Mouse (Mus musculus) neural tube, postnatal 0 days (tissue): Measurements from ENCODE around the gene P2ry4. TPM values are rescaled to one million over a fixed set of nuclear protein-coding genes. Genes with fewer than 3 reads are reported as not detected.

Experiments used
- polyA plus RNA-seq: library from polyadenylated mRNA; unstranded; fragments of >200 nt; fragmentation: Nextera tagmentation; extraction: Ambion mirVana; gene quantifications from 2 replicates; pipeline ENCODE4 v1.2.1, GENCODE M21; 2015

The P2ry4 gene
- not detected in 2 replicates for polyA plus RNA-seq

GRCm38 (mm10) chrX:100594791-100595190 lies at the start of gene P2ry4:
Gene P2ry4, minus strand, starts transcription at chrX:100594869.

DNA sequence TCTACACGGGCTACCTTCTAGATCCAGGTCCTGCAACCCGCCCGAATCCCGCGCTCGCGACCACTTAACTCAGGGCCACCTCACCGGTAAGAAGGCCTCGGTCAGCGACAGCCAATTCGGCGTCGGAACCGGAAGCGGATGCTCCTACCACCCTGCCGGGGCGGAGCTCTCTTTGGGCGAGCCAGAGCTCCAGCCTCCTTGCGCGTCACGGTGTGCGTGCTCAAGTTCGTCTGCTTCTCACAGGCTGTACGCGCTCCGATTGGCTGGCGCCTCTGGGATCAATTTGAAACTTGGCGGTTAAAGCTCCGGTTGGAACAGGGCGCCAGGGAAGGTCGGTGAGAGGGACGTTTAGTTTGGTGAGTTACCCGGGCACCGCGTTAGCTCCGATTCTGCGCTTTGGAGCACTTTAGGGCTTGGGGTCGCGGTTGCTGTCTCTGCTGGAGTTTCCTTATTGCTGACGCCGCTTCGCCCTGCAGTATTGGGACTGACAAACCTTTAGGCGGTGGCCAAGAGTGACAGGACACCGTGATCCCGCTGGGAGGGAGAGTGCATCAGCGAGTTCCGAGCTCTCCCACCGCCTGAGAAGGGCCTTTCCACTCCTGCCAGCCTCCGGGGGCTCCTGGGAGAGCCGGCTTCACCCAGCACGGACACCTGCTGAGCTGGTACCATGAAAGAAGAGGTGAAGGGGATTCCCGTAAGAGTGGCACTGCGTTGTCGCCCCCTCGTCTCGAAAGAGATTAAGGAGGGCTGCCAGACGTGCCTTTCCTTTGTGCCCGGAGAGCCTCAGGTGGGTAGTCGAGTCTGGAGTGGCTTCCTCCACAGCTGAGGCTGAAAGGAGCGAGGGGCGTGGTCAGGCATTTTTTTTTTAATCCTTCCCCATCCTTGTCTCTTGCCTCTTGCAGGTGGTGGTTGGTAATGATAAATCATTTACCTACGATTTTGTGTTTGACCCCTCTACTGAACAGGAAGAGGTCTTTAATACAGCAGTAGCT lies 31.4 kb upstream of the P2ry4 start, which contains the start of gene Pdzd11:
Pdzd11 (minus strand) TSS at position 767 of the 992 bp plus-strand sequence.

DNA sequence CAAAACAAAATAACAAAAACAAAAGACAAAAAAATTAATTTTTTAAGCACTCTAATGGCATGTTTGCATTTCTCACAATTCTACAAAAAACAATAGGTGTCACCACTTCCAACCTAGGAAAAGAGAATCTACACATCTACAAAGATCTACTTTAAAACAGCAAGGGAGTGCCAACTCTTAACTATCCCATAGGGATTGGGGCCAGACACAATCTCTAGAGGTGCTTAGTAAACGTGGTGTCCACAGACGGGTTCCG lies 30.8 kb upstream of the P2ry4 start, which contains the start of gene Kif4:
Kif4 (plus strand) TSS at position 192 of the 256 bp plus-strand sequence.

DNA sequence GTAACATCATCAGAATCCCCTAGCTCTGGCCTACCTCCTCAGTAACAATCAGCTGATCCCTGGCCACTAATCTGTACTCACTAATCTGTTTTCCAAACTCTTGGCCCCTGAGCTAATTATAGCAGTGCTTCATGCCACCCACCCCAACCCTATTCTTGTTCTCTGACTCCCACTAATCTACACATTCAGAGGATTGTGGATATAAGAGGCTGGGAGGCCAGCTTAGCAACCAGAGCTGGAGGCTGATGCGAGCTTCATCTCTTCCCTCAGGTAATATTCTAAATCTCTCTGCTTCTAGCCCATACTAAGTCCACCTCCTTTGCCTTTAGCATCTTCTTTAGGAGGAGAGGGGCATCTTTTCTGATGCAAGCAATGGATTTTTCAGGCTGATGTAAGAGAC lies 10.6 kb upstream of the P2ry4 start, which contains the start of gene Arr3:
Arr3 (plus strand) TSS at position 184 of the 400 bp plus-strand sequence.

GRCm38 (mm10) chrX:100571951-100572350 lies 22.7 kb downstream of the P2ry4 start, which contains the start of gene Awat1:
Gene Awat1, plus strand, starts transcription at chrX:100572251.

Other genes with a start within 250 kb of the P2ry4 start
- not detected in 2 replicates for gene Otud6a, start 165.9 kb downstream of the P2ry4 start, polyA plus RNA-seq
- not detected in 2 replicates for gene Awat2, start 152.2 kb downstream of the P2ry4 start, polyA plus RNA-seq
- gene Igbp1, start 100.6 kb downstream of the P2ry4 start, polyA plus RNA-seq, result 30.3 and 31.7 TPM in 2 replicates
- gene Dgat2l6, start 70.0 kb downstream of the P2ry4 start, polyA plus RNA-seq, result not detected in 2 replicates
- not detected in 2 replicates for gene Awat1, start 22.6 kb downstream of the P2ry4 start, polyA plus RNA-seq
- gene Arr3, start 10.6 kb upstream of the P2ry4 start, polyA plus RNA-seq, result not detected in 2 replicates
- gene Kif4, start 30.9 kb upstream of the P2ry4 start, polyA plus RNA-seq, result 1.3 and 2.4 TPM in 2 replicates
- gene Pdzd11, start 31.7 kb upstream of the P2ry4 start, polyA plus RNA-seq, result 75.9 and 78.0 TPM in 2 replicates
- gene Gdpd2, start 135.0 kb upstream of the P2ry4 start, polyA plus RNA-seq, result 31.8 and 41.1 TPM in 2 replicates
- 3.8 and 6.7 TPM in 2 replicates for gene Dlg3, start 172.9 kb upstream of the P2ry4 start, polyA plus RNA-seq